Comparison of ENCODE assay signal across 14 mouse cellular contexts in genomic region chr15:5194446-5194845, GRCm38 (mm10). TPM values are rescaled to one million over a fixed set of nuclear protein-coding genes. Genes with fewer than 3 reads are reported as not detected.
DNase-seq lines count a peak whose midpoint lies in the region; ATAC-seq and TF ChIP-seq lines count a peak whose summit lies in the region.
"Had no signal": no experiment of that assay in that cellular context is flagged by ENCODE, and none has a peak within 500 bp of the region (broad histone marks: within the 10 kb centered on the region; RNA-seq: fewer than 3 reads in every experiment).

No protein-coding gene starts in this region.

- H3K36me3 ChIP-seq in liver, adult 2 months (ENCODE audit: control insufficient read depth, insufficient read depth, low read length) = peaks cover 16% of the 10 kb centered on the region
- peaks cover 30% of the 10 kb centered on the region for H3K36me3 ChIP-seq in liver, embryonic 12.5 days
- H3K36me3 ChIP-seq in stomach, embryonic 16.5 days (ENCODE audit: control insufficient read depth, insufficient read depth, low read length) = no peaks in the 10 kb centered on the region

- peaks cover 23% of the 10 kb centered on the region for H3K4me1 ChIP-seq in liver, adult 2 months (ENCODE audit: control insufficient read depth, insufficient read depth, low read length)
- peaks cover 41% of the 10 kb centered on the region for H3K4me1 ChIP-seq in liver, embryonic 12.5 days
- H3K4me1 ChIP-seq in stomach, embryonic 16.5 days (ENCODE audit: control insufficient read depth, insufficient read depth, low read length) = peaks cover 25% of the 10 kb centered on the region
- H3K4me1 ChIP-seq: intestine, embryonic 15.5 days; limb, embryonic 15.5 days; midbrain, embryonic 15.5 days had no signal

- peak overlapping the region; percentile 67; the same call in 1 of the 2 replicates for H3K27ac ChIP-seq in liver, adult 2 months (replicated peaks; ENCODE audit: insufficient read depth, low read depth, low read length)
- H3K27ac ChIP-seq in liver, embryonic 12.5 days = no peak overlapping the region; the same call in 1 of the 2 replicates
- peak overlapping the region; percentile 62; the same call in 1 of the 2 replicates for H3K27ac ChIP-seq in stomach, embryonic 16.5 days (ENCODE audit: low read length)
- H3K27ac ChIP-seq: intestine, embryonic 15.5 days; limb, embryonic 15.5 days; midbrain, embryonic 15.5 days had no signal

- no peak for TF ChIP-seq POLR2A in liver, adult 2 months (IDR thresholded peaks at IDR 0.05; ENCODE audit: extremely low read depth, insufficient read depth, low read length)

- H3K27me3 ChIP-seq in liver, adult 2 months (ENCODE audit: control insufficient read depth, insufficient read depth, low read length) = no peaks in the 10 kb centered on the region
- no peaks in the 10 kb centered on the region for H3K27me3 ChIP-seq in liver, embryonic 12.5 days (replicated peaks)
- no peaks in the 10 kb centered on the region for H3K27me3 ChIP-seq in stomach, embryonic 16.5 days (ENCODE audit: control insufficient read depth, insufficient read depth, low read length)
- H3K27me3 ChIP-seq: intestine, embryonic 15.5 days; limb, embryonic 15.5 days; midbrain, embryonic 15.5 days had no signal

- H3K79me2 ChIP-seq in liver, adult 2 months (ENCODE audit: control insufficient read depth, insufficient read depth, low read length) = peaks cover 10% of the 10 kb centered on the region; the same call in 1 of the 2 replicates

- H3K4me2 ChIP-seq in liver, embryonic 12.5 days = no peak overlapping the region
- no peak overlapping the region for H3K4me2 ChIP-seq in stomach, embryonic 16.5 days (ENCODE audit: low read depth, low read length)
- H3K4me2 ChIP-seq: intestine, embryonic 15.5 days; limb, embryonic 15.5 days; lung, embryonic 14.5 days; midbrain, embryonic 15.5 days had no signal

- TF ChIP-seq CTCF in liver, adult 2 months (IDR thresholded peaks at IDR 0.05; ENCODE audit: low read depth, low read length) = no peak

- WGBS in liver, adult 2 months = 86% methylated on average over 6 of the region's 6 CpGs
- WGBS in liver, embryonic 12.5 days (ENCODE audit: insufficient replicate concordance) = 70% methylated on average over 6 of the region's 6 CpGs
- WGBS in stomach, embryonic 16.5 days = 81% methylated on average over 6 of the region's 6 CpGs

- no peak overlapping the region for H3K4me3 ChIP-seq in liver, adult 2 months (ENCODE audit: insufficient read depth, low read depth, low read length)
- H3K4me3 ChIP-seq in liver, embryonic 12.5 days = no peak overlapping the region
- no peak overlapping the region for H3K4me3 ChIP-seq in stomach, embryonic 16.5 days (replicated peaks; ENCODE audit: low read length)
- H3K4me3 ChIP-seq: intestine, embryonic 15.5 days; limb, embryonic 15.5 days; midbrain, embryonic 15.5 days had no signal

- no peak overlapping the region for H3K9ac ChIP-seq in liver, adult 2 months (ENCODE audit: low read depth, low read length)
- H3K9ac ChIP-seq in liver, embryonic 12.5 days = no peak overlapping the region
- no peak overlapping the region for H3K9ac ChIP-seq in stomach, embryonic 16.5 days (ENCODE audit: low read length)
- H3K9ac ChIP-seq: intestine, embryonic 15.5 days; limb, embryonic 15.5 days; lung, embryonic 14.5 days; midbrain, embryonic 15.5 days had no signal

- DNase-seq in adrenal gland, adult (ENCODE audit: inconsistent age in 2 of 2, low spot score in 1 of 2) = peak; percentile 62 to 77
- DNase-seq in adrenal gland, postnatal 4 days (ENCODE audit: low spot score in 2 of 2) = no peak
- DNase-seq in liver, adult 2 months (ENCODE audit: extremely low read depth, low read depth, low spot score) = peak; percentile 12
- peak; percentile 45 for DNase-seq in adrenal gland, postnatal 14 days
- no peak for DNase-seq in neural tube, embryonic 10.5 days (ENCODE audit: extremely low spot score, low spot score)
- DNase-seq in kidney, adult 18-20 months = no peak
- DNase-seq: cerebellum, adult 2 months; gastrocnemius, postnatal 36 days had no signal

- no peak; the same call in 1 of the 2 replicates for ATAC-seq in liver, embryonic 12.5 days
- ATAC-seq in stomach, embryonic 16.5 days (ENCODE audit: insufficient read depth, low FRiP score) = 0 out of 2 replicates have a peak, but pooled peaks have one; percentile 32
- ATAC-seq: intestine, embryonic 15.5 days had no signal

- no peaks in the 10 kb centered on the region for H3K9me3 ChIP-seq in liver, embryonic 12.5 days (replicated peaks)
- H3K9me3 ChIP-seq in stomach, embryonic 16.5 days (replicated peaks; ENCODE audit: control insufficient read depth, low read length) = no peaks in the 10 kb centered on the region
- H3K9me3 ChIP-seq: intestine, embryonic 15.5 days; limb, embryonic 15.5 days; midbrain, embryonic 15.5 days had no signal

RNA-seq across cellular contexts. Expression of gene Ttc33, which starts 9.1 kb away (rescaled TPM):
- 10 to 100 TPM; 47.3 to 55.2 TPM for total RNA-seq in adrenal gland, postnatal 4 days (2021)
- total RNA-seq in liver, adult 2 months (2014; rRNA removed) = 24.6 and 34.7 TPM in 2 replicates
- 3.7 and 3.9 TPM in 2 replicates for polyA plus RNA-seq in liver, adult 2 months (2012; rRNA removed)
- 18.9 and 19.1 TPM in 2 replicates for polyA plus RNA-seq in liver, embryonic 12.5 days (2016; fragmentation: Nextera tagmentation; extraction: Ambion mirVana)
- 53.1 and 54.6 TPM in 2 replicates for total RNA-seq in adrenal gland, postnatal 14 days (2021)
- 35.4 and 36.9 TPM in 2 replicates for polyA plus RNA-seq in stomach, embryonic 16.5 days (2015; fragmentation: Nextera tagmentation; extraction: Ambion mirVana)

RNA-seq across cellular contexts. Expression of gene Ptger4, which starts 49.5 kb away (rescaled TPM):
- total RNA-seq in adrenal gland, postnatal 4 days (2021) = 1 to 10 TPM; 2.0 to 3.1 TPM
- 0.09 and 0.40 TPM in 2 replicates for total RNA-seq in liver, adult 2 months (2014; rRNA removed)
- 0.32 and 0.65 TPM in 2 replicates for polyA plus RNA-seq in liver, adult 2 months (2012; rRNA removed)
- 2.6 and 2.8 TPM in 2 replicates for polyA plus RNA-seq in liver, embryonic 12.5 days (2016; fragmentation: Nextera tagmentation; extraction: Ambion mirVana)
- 4.0 and 5.6 TPM in 2 replicates for total RNA-seq in adrenal gland, postnatal 14 days (2021)
- polyA plus RNA-seq in stomach, embryonic 16.5 days (2015; fragmentation: Nextera tagmentation; extraction: Ambion mirVana) = 7.0 and 8.5 TPM in 2 replicates

RNA-seq across cellular contexts. Expression of gene Prkaa1, which starts 50.8 kb away (rescaled TPM):
- total RNA-seq in adrenal gland, postnatal 4 days (2021) = 10 to 100 TPM; 31.2 to 32.2 TPM
- 6.3 and 7.8 TPM in 2 replicates for total RNA-seq in liver, adult 2 months (2014; rRNA removed)
- 1.8 and 1.9 TPM in 2 replicates for polyA plus RNA-seq in liver, adult 2 months (2012; rRNA removed)
- polyA plus RNA-seq in liver, embryonic 12.5 days (2016; fragmentation: Nextera tagmentation; extraction: Ambion mirVana) = 21.3 and 22.3 TPM in 2 replicates
- 32.3 and 33.7 TPM in 2 replicates for total RNA-seq in adrenal gland, postnatal 14 days (2021)
- 24.2 and 25.1 TPM in 2 replicates for polyA plus RNA-seq in stomach, embryonic 16.5 days (2015; fragmentation: Nextera tagmentation; extraction: Ambion mirVana)

Comparison
In these comparisons a context has a peak if more than half of its experiments do, and no peak if none do; other contexts are left out.
1. DNase-seq: peak in adrenal gland, adult (2 of 2), liver, adult 2 months (single experiment) and adrenal gland, postnatal 14 days (single experiment); none in adrenal gland, postnatal 4 days (0 of 2), neural tube, embryonic 10.5 days (single experiment) and kidney, adult 18-20 months (single experiment).